Mouse (Mus musculus) megakaryocyte progenitor cell, adult 5-6 weeks (primary cell): ENCODE results near the gene Mfsd4b4. TPM values are rescaled to one million over a fixed set of nuclear protein-coding genes. Genes with fewer than 3 reads are reported as not detected.
"Not testable (repeated sequence)": the region's sequence is repeated elsewhere in the genome, so short reads cannot be mapped to it uniquely, and the experiment has no call there.

Experiments used
- ATAC-seq: replicated peaks from 2 replicates; pipeline ENCODE4 v1.8.0; 2016; ENCODE audit warnings: mild to moderate bottlenecking, moderate TSS enrichment, inconsistent platforms; ENCODE audit not compliant: poor library complexity
- total RNA-seq, 2 experiments: library from RNA; stranded (forward) in 1 of 2; stranded (reverse) in 1 of 2; fragments of 157-497, 149-512 nt in 1 of 2; fragments of 200-1000 nt in 1 of 2; gene quantifications; 2 replicates each; pipeline versions ENCODE4 v1.2.3 to v1.2.4; 2015 to 2017

Gene Mfsd4b4
- total RNA-seq (2015) (4.9 and 6.6 TPM in 2 replicates), total RNA-seq (2017) (5.4 and 6.1 TPM in 2 replicates)

DNA sequence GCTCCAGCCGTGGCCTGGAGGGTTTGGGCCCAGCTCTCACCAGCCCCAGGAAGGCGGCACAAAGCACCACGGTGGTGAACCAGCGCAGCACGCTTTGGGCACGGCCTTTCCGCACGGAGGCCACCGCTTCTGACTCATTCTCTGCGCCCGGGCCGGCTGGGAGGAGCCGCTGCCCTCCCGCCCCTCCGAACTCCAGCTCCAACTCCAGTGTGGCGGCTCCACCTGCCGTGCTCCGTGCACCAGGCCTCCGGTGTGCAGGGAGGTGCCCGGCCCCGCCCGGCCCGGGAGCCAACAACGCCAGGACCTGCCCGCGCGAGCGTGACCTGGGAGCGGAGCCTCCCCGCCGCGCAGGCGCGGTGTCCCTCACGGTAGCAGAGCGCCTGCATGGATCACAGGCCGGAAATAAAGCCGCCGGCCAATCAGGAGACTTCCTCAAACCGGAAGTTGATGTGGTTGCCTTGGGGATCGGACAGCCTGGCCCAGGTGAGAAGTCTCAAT, at the start of gene Mfsd4b4:
Gene Mfsd4b4, minus strand, starts transcription at position 365 of the 498 bp plus-strand sequence.
- peak; percentile 91 for ATAC-seq

DNA sequence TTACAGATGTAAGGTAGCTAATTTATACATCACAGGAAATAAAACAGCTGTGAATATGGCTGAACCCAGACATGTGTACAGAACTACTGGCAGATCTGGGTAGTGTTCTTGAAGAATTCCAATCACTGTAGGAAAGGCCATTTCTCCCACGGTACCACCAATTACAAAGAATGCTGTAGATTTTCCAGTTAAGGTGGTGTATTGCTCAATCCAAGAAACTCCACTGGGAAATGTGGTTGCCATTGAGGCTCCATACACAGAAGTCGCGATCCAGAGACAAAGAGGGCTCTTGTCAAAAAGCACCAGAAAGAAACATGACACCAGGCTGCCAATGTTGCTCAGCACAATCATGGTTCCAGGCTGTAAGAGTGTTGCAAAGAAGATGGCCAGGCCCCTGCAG, 48.2 kb upstream of the Mfsd4b4 start:
- ATAC-seq, result not testable (repeated sequence)

DNA sequence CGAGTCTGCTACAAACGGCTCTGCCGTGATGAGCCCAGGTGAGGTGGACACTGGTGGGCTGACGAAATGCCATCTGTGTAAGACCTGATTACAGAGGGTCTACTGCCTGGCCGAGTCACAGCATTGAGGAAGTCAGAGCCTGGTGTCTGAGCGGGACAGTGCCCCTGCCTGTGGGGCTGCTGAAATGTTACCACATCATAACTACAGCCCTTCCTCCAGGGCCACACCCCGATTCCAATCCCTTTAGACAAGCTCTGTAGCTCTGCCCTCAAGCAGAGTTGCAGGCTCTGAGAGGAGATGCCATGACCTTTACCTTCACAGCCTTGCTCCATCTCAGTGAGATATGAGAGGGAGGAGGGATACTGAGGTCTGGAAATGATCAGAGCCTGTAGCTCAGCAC, 37.5 kb upstream of the Mfsd4b4 start:
- ATAC-seq, result peak; percentile 92

DNA sequence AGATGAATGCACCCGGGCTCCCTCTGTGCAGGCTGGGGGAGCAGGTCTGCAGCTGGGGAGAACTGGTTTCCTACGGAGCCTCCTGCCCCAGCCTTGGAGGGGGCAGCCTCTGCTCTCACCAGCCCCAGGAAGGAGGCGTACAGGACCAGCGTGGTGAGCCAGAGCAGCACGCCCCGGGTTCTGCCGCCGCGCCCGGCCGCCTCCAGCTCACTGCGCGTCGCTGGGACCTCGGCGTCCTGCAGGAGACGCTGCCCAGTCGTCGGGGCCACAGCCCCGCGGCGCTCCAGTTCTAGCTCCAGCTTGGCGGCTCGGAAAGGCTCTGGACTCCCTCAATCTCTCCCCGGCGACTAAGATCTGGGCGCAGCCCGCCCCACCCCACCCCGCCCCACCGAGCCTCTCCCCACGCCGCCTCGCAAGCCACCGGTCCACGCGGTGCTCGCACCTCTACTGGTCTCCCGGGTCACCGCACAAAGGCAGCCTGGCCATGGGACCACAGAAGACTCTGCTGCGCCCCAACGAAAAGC, 27.6 kb upstream of the Mfsd4b4 start, which contains the start of gene Mfsd4b2:
Gene Mfsd4b2, minus strand, starts transcription at position 308 of the 524 bp plus-strand sequence.
- ATAC-seq, result peak; percentile 58

DNA sequence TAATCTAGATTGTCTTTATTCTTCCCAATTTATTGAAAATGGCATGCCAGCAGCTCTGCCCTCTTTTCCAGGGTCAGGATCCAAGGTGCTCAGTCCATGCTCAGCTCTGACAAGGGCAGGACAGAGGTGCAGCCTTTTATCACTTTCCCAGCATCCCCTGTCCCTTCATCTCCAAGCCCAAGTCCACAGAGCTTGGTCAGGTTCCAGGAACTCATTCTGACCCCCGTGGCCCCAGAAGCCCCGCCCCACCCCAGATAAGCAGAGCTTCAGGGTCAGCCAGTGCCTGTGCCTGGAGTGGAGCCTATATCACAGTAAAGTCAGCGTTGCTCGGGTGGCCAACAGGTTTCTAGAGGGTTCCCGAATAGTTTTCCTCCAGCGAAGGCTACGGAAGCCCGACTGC, 25.5 kb upstream of the Mfsd4b4 start:
- not testable (repeated sequence) for ATAC-seq

DNA sequence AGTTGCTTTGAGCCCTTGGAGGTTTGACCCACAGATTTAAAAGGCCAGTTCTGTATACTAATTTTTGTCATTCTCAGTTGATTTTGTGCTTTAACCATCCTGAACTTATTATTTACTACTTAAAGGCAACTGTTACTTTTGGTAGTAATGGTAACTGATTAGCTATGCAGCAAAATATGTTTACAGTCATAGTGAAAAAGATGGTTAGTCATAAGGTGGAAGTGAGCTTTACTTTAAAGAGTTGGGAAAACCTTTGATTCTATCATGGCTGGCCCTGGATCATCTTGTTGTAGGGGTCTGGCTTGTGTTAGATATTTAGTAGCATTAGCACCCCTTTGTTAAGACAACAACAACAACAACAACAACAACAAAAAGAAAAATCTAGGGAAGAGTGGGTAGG, 13.6 kb upstream of the Mfsd4b4 start:
- no peak for ATAC-seq

DNA sequence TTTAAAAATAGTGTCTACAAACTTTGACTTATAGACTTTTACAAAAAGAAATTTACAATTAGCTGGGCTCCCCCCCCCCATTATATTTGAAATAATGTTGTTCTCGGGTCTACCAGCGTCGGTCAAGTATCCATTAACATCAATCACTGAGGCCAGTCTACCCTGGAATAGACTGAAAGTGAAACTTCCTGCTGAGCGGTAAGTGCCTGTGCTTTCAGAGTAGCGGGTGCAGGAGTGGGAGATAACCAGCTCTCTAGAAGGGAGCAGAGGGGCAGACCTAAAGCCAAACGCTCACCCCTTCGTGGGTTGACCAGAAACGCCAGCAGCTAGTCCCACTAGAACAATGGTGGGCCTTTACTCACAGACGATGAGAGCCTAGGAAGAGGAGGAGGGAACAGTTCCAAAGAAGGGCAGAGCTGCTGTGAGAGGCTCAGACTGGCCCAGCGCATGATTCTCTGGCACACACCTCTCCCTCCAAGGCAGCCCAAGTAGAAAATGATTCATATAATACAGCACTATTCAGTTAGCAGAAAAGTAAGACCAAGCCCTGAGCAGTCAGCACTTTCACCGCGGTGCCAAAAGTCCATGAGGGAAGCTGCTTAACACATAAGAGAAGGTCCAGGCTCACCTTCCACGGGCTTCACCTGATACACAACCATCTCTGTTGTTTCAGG, 9.9 kb upstream of the Mfsd4b4 start:
- peak; percentile 52 for ATAC-seq

DNA sequence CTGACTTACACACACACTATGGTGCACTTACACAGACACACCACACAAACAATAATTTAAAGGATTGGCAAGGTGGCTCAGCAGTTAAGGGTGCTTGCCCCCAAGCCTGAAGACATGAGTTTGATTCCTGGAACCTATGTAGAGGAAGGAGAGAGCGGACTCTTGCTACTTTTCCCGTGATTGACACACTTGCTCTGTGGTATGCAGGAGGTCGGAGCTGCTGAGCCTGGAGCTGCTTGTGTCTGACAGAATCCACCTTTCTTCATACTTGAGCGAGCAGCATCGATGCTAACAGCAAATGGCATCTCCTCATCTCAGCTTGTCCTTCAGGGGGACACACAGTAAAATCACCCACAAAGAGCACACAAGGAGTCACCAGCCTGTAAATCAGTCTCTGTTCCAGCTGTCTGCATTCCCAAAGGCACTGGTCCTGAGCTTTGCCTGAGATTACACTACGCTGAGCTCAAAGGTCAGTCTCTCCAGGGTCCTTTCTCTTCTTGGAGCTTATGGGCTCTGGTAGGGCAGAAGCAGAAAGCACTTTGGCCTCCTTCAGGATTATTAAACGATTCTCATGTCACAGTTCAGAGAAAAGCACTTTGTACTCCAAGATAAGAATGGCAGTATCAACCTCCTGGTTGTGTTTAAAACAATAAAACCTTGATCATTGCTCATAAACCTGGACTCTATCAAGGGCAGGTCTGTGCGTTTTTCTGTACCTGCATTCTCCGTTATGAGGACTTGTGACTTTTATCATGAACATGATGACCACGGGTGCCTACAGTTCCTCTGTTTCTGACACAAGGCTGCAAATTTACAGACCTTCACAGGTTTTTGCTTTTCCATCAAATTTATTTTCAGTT, 8.0 kb upstream of the Mfsd4b4 start:
- no peak for ATAC-seq

DNA sequence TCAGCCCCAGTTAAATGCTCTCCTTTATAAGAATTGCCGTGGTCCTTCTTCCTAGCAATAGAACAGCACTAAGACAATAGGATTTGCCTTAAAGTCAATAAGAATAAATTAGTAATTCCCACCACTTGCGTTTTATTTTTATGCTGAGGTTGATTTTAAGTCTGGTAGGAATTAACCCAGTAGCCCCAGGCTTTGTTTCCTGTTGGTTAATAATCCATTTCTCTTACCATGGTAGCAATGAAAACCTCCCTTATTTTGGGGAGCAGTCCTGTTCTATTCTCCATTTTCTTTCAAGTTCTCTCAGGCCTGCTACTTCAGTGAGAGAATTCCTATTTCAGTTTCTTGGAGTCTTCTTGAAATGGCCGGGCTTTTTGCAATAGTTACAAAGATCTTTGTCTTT, 5.2 kb upstream of the Mfsd4b4 start:
- ATAC-seq, result no peak

DNA sequence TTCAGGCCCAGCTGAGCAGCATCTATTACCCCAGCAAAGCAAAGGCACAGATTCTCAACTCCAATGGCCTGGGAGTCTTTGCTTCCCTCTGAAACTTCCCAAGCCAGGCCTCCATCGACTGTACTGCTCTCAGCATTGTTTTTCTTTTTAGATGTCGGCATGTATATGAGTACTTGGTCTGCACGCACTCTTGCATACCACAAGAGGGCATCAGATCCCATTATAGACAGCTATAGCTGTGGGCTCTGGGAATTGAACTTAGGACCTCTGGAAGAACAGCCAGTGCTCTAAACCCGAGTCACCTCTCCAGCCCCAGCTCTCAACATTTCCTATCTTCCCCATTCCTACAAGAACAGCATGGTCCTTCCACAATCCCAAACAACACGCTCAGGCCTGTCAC, 2.5 kb downstream of the Mfsd4b4 start:
- ATAC-seq, result no peak

DNA sequence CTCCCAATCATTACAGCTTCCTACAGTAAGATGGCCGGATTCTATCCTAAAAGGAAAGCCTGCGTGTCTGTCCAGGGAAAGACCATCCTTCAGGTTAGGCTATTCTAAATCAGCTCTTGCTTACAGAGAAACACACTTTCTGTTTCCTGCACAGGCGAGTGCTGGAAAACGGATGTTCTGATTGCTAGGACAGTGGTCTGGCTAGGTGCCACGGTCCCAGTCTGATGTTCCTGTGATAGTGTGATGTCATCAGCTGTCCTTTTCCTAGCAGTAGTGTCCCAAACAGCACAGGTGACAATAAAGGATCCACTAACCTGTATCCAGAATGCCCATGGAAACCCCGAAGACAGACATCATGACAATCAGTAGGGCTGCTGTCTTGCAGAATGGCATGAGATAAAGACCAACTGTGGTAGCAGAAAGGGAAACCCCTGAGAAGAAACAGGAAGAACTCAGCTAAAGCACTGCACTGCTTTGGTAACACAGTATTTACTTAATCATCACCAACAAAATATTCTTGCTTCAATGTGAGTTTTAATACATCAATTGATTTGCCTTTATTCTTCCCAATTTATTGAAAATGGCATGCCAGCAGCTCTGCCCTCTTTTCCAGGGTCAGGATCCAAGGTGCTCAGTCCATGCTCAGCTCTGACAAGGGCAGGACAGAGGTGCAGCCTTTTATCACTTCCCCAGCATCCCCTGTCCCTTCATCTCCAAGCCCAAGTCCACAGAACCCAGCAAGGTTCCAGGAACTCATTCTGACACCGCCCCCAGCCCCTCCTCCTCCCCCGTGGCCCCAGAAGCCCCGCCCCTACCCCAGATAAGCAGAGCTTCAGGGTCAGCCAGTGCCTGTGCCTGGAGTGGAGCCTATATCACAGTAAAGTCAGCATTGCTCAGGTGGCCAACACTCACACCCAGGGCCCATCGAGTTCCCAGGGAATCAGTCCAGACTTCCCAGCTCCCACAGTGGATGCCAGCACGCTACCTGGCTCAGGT, 5.0 kb downstream of the Mfsd4b4 start:
- peak; percentile 67 for ATAC-seq

DNA sequence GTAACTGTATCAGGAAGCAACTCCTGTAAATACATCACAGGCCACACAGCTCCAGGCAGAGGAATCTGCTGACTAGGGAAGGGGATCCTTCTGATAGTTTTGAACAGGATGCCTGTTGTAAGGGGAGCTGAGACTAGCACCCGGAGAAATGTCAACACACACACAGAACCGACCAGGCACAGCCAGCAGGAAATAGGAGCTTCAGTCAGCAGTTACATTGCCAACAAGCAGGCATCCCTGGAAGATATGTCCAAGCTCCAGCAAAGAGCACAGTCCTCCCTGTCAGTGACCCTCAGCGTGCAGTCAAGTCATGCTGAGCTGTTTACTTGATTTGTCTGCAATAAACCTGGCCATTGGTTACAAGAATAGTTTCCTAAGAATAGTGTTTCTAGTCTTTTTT, 10.4 kb downstream of the Mfsd4b4 start:
- no peak for ATAC-seq

DNA sequence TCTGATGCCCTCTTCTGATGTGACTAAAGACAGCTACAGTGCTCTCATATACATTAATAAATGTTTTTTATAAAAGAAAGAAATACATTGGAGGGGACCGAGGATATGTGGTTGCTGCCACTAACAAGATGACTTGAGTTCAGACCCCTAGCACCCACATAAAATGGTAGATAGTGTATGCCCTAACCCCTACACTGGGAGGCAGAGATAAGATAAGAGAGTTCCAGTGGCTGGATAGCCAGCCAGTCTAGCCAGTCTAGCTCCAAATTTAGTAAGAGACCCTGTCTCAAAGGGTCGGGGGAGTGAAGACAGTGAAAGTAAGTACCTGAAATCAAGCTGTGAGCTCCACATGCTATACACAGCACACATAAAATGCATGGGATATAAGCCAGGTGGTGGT, 33.5 kb downstream of the Mfsd4b4 start:
- ATAC-seq, result no peak

DNA sequence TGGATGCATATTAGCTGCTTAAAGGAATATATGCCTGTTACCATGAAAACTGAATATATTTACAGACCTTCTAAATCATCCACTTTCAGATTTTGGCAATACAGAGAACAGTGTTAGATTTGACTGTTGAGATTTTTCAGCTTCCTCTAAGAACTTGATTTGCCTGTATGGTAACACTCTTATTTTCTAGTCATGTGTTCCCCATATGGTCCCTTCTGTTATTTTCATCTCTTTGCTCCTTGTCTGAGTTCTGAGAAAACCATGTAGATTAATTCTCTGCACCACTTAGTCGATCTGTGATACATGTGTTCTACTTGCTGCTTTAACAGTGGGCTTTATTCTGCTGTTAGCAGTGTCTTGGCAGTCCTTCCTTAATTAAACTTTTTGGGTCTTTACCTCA, 56.4 kb downstream of the Mfsd4b4 start:
- ATAC-seq, result no peak

Other genes with a start within 250 kb of the Mfsd4b4 start
- 35.6 and 40.7 TPM in 2 replicates for gene Rev3l, start 167.1 kb downstream of the Mfsd4b4 start, total RNA-seq (2015)
- 18.8 and 23.7 TPM in 2 replicates for gene Rev3l, start 167.1 kb downstream of the Mfsd4b4 start, total RNA-seq (2017)
- gene Mfsd4b2, start 27.7 kb upstream of the Mfsd4b4 start, total RNA-seq (2015), result not detected in 2 replicates
- gene Mfsd4b2, start 27.7 kb upstream of the Mfsd4b4 start, total RNA-seq (2017), result not detected in 2 replicates
- gene Mfsd4b3, start 60.9 kb upstream of the Mfsd4b4 start, total RNA-seq (2015), result not detected in 2 replicates
- gene Mfsd4b3, start 60.9 kb upstream of the Mfsd4b4 start, total RNA-seq (2017), result 0.25 TPM in 1 of 2 replicates, not detected in the other
- gene Mfsd4b5, start 87.4 kb upstream of the Mfsd4b4 start, total RNA-seq (2015), result 0.44 and 0.56 TPM in 2 replicates
- 0.37 and 0.71 TPM in 2 replicates for gene Mfsd4b5, start 87.4 kb upstream of the Mfsd4b4 start, total RNA-seq (2017)
- gene Mfsd4b1, start 126.0 kb upstream of the Mfsd4b4 start, total RNA-seq (2015), result 0.07 TPM in 1 of 2 replicates, not detected in the other
- gene Mfsd4b1, start 126.0 kb upstream of the Mfsd4b4 start, total RNA-seq (2017), result not detected in 2 replicates
- 39.2 and 40.8 TPM in 2 replicates for gene Slc16a10, start 243.0 kb upstream of the Mfsd4b4 start, total RNA-seq (2015)
- 23.9 and 24.4 TPM in 2 replicates for gene Slc16a10, start 243.0 kb upstream of the Mfsd4b4 start, total RNA-seq (2017)